Mouse (Mus musculus): ENCODE measurements at regions not wholly inside any gene's neighbourhood (a gene's known extent, or its start where the extent isn't known, plus 50 kb on each side); places are given as distances from the start of the nearest gene placed in this dataset.

- ATAC-seq (ENCODE audit: extremely low read depth, insufficient number of reproducible peaks, low FRiP score, poor library complexity, severe bottlenecking): no peak
These were observed 1621.0 kb upstream of the Flrt2 start for GRCm38 (mm10) chr12:94070940-94071505.

DNA sequence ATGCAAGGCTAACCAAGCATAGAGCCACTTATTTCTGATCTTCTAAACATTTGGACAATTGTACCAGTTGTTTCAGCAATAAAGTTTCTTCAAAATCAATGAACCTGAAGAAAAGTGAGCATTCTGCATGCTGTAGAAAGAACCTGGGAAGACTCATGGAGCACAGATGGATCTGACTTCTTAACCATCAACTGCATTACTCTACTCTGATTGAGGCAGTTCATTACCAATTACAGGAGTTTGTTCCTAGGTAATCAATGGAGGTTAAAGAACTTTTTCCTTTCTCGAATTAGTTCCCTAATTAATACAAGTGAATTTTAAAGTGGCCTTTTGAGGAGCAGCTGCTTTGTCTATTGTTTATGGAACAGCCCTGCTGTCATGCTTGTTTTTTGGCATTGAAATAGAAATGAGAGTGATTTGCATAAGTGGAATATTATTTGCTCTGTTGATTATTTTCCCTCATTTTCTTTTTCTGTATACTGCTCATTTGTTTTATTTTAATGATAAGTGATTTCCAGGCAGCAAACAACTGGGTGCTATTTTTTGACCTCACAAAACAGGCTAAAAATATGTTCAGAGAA lies 1586.4 kb upstream of the Flrt2 start:
- ATAC-seq (ENCODE audit: extremely low read depth, insufficient number of reproducible peaks, low FRiP score, poor library complexity, severe bottlenecking): no peak

DNA sequence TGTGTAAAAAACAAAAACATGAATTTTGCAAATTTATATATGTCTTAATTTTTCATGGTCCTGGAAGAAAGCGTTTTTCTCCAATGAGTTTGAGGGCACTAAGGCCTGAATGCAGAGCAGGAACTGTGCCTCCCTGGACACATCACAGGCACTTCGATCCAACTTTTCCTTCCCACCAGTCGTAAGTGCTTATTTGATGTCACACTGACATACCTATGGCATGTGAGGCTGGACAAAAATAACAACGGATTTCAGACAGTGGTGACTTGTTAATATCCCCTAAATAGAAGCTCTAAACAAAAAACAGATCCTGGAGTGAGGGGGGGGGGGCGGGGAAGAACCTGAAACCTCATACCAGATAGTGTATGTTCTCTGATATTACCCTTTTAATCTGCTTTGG lies 1541.9 kb upstream of the Flrt2 start:
- ATAC-seq (ENCODE audit: extremely low read depth, insufficient number of reproducible peaks, low FRiP score, poor library complexity, severe bottlenecking): no peak

DNA sequence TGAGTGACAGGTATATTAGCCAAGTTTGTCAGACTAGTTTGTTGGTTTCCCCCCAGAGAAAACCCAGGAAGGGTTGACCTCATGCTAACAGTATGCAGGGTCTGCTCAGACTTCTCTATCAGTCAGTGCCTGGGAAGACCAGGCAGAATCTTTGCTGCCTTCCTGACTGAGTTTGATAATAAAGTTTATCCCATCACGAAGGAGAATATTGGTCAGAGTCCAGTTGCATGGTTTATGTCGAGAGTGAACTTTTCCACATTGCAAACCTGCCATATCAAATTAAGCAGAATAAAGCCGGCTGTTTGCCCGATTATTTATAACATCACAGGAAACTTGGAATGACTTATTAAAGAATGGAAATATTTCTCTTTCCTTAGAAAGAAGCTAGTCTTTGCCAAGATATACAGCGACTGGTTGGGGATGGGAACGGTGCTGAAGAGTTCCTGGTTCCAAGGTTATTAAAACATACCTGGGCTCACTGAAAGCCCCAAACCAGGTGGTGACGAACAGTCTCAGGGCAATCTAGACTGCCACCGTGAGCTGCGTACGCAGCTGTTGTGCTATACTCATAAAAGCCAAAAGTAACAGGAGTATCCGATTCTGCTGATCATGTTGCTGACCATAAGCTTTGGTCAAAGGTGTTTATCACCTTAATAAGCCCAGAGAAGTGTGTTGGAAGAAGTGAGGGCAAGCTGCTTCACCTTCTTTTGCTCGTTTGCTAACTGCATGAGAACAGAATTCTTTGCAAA lies 1536.7 kb upstream of the Flrt2 start:
- no peak for ATAC-seq (ENCODE audit: extremely low read depth, insufficient number of reproducible peaks, low FRiP score, poor library complexity, severe bottlenecking)

DNA sequence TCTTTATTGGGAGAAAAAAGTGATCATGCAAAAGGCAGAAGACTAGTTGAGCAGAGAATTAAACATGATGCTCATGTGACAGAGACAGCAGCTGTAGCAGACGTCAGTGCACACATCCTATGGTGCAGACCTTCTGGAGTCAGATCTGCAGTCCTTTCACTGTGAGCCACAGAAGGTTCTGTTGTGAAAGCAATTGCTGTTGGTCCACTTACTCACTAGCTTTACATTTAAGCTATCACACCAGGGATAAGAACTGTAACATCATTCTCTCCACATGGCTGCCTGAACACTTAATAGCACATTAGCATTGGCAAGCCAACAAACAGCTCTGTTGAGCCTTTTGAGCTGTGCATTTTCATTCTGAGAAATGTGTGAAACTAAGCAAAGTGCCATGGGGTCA lies 1509.7 kb upstream of the Flrt2 start:
- ATAC-seq (ENCODE audit: extremely low read depth, insufficient number of reproducible peaks, low FRiP score, poor library complexity, severe bottlenecking): no peak

DNA sequence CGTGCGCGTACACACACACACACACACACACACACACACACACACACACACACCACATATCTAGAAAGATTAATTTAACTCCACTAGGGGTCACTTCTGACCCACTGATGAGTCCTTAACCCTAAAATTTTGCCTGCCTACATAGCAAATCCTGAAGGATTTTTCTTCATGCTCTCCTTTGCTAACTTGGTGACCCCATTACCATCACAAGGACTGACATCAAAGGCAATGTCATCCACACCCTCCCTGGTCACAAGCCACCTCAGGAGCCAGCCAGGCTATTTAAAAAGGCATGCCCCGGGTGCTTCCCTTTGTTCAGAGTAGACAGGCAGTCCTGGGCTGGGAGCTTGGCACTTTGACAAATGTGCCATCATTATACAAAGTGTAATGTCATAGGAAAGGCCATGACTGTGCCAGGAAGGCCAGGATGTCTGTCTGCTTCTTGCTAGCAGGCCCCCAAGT lies 1501.4 kb upstream of the Flrt2 start:
- no peak for ATAC-seq (ENCODE audit: extremely low read depth, insufficient number of reproducible peaks, low FRiP score, poor library complexity, severe bottlenecking)

DNA sequence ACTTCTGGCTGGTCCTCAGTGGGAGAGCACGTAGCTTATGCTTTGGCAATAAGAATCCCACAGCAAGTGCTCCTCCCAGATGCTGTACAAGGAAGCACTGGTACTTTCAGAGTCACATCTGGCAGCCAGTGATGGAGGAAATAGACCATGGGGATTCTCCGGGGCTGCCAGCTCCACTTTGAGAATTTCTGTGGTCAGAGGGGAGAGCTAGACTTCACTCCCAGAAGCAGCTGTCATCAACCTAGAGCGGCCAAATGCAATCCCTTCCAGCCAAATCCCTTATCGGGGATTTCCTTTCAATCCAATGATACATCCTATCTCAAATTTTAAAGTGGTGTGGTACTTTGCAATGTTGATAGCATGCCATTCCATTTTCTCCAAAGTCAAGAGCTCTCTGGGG lies 1474.1 kb upstream of the Flrt2 start:
- ATAC-seq (ENCODE audit: extremely low read depth, insufficient number of reproducible peaks, low FRiP score, poor library complexity, severe bottlenecking): no peak

GRCm38 (mm10) chr12:94229894-94230293 lies 1462.1 kb upstream of the Flrt2 start:
- ATAC-seq (ENCODE audit: extremely low read depth, insufficient number of reproducible peaks, low FRiP score, poor library complexity, severe bottlenecking): no peak

DNA sequence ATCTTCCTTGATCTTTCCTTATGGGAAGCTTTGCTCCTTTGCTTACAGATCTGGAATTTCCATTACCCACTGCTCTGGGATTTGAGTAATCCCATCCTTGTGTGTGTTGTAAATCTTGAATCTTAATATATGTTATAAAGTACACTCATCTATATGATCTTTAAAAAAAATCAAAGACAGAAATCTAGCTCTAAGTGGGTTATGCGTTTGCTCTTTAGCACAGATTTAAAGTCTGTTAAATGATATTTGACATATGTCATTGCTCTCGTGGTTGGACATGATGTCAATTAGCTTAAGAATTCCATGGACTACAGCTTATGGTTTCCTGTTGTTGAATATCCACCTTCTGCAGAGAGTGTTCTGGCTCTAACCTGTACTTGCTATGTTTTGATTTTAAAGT lies 1446.7 kb upstream of the Flrt2 start:
- ATAC-seq (ENCODE audit: extremely low read depth, insufficient number of reproducible peaks, low FRiP score, poor library complexity, severe bottlenecking): no peak

GRCm38 (mm10) chr12:94247362-94247761 lies 1444.7 kb upstream of the Flrt2 start:
- ATAC-seq (ENCODE audit: extremely low read depth, insufficient number of reproducible peaks, low FRiP score, poor library complexity, severe bottlenecking): no peak

DNA sequence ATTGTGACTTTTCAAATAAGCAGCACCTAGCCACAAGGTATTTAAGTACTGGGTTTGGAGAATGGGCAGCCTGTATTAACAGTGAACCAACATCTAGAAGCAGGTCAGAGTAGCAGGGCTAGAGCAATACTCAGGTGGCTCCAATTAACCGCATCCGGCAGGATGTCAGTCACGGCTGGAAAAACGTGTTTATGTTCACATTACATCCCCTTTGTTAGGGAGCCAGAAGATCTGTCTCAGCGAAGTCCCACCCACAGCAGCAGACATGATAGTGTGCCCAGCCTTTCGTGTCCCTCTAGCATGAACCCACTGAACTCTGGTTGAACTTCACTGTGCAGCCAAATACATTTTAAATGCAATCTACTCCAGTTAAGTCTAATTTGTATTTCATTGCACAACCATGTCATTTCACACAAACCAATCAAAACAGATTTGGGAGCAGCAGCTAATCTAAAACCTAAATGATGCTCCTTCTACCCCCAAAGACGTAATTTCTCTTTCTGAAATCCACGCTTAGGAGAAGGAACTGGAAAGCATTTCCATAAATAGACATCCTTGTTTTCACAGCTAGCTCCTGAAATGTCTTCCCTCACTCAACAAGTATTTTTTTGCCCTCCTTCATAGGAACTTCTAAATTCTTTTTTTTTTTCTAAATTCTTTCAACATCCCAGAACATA lies 1438.9 kb upstream of the Flrt2 start:
- no peak for ATAC-seq (ENCODE audit: extremely low read depth, insufficient number of reproducible peaks, low FRiP score, poor library complexity, severe bottlenecking)

- ATAC-seq (ENCODE audit: extremely low read depth, insufficient number of reproducible peaks, low FRiP score, poor library complexity, severe bottlenecking): no peak
These were observed 1411.1 kb upstream of the Flrt2 start for GRCm38 (mm10) chr12:94280946-94281345.

GRCm38 (mm10) chr12:94282931-94283330 lies 1409.1 kb upstream of the Flrt2 start:
- no peak for ATAC-seq (ENCODE audit: extremely low read depth, insufficient number of reproducible peaks, low FRiP score, poor library complexity, severe bottlenecking)

DNA sequence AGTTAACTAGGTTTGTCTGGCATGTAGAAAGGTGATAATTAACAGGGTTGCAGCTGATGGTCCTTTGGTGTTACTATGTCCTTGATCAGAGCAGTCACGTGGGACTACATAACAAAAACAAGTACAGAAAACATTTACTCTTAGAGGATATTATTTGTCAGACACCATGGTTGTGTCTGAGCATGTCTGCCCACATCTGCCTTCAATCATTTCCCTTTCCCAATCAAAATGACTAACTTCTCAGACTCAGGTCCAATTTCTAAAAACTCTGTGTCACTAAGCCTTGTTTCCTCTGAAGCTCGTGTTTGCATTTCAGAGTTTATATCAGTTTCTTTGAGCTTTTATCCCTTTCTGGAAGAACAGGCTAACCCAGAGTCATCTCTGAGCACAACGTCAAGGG lies 1408.5 kb upstream of the Flrt2 start:
- no peak for ATAC-seq (ENCODE audit: extremely low read depth, insufficient number of reproducible peaks, low FRiP score, poor library complexity, severe bottlenecking)

- ATAC-seq (ENCODE audit: extremely low read depth, insufficient number of reproducible peaks, low FRiP score, poor library complexity, severe bottlenecking): no peak
These were observed 1394.2 kb upstream of the Flrt2 start for GRCm38 (mm10) chr12:94297864-94298263.

DNA sequence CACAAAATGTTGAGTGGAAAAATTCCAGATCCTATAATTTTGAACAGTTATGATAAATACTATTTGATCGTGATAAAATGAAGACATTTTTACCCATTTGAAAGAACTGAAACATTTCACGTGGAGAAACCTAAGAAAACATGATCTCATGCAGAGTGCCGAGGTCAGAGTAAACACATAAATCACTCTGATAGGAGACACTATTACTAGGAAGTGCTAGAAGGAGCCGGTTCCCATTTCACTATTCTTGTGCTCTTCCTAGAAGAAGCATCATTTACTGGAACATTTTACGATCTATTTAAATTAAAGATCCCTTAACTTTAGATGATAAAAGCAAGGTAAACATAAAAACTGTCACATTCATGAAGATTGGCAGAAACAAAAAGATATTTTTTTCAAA lies 1359.7 kb upstream of the Flrt2 start:
- ATAC-seq (ENCODE audit: extremely low read depth, insufficient number of reproducible peaks, low FRiP score, poor library complexity, severe bottlenecking): no peak

GRCm38 (mm10) chr12:94334671-94335070 lies 1357.4 kb upstream of the Flrt2 start:
- no peak for ATAC-seq (ENCODE audit: extremely low read depth, insufficient number of reproducible peaks, low FRiP score, poor library complexity, severe bottlenecking)

DNA sequence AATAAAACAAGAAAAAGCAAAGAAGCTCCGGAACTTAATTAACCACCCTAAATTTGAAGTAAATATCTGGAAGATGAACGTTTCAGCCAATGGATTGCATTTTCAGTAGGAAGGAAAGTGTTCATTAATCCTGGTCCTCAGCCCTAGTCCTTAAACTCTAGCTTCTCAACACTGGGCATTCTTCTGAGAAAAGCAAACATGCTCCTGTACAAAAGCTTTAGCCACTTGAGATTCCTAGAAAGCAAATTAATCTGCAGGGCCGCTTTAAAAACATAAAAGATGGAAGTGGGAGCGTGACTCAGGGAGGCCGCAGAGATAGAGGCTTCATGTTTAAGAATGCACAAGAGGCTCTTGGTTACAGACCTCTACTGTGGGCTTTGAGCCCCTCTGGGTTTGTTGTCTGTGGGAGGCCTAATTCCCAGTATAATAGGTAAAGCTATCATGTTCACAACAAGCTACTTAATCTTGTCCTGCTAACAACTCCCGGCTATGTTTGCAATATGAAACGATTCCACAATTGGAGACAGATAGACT lies 1342.3 kb upstream of the Flrt2 start:
- no peak for ATAC-seq (ENCODE audit: extremely low read depth, insufficient number of reproducible peaks, low FRiP score, poor library complexity, severe bottlenecking)

DNA sequence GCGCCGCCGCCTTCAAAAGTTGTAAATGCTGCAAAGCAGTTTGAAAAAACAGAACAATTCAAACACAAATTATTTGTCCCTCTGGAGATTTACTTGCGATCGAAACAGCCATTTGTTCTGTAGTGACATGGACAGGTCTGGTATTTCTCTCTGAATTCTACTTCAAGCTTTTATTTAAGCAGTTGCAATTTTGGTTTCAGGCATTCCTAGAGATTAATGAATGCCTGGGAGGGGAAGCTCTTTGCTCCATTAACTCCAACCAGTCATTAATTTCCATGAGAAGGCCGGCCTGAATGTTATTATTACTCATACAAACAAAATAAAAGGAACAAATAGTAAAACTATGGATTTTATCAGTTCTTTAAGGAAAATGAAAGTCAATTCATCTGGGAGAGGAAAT lies 1327.8 kb upstream of the Flrt2 start:
- ATAC-seq (ENCODE audit: extremely low read depth, insufficient number of reproducible peaks, low FRiP score, poor library complexity, severe bottlenecking): no peak

GRCm38 (mm10) chr12:94399991-94400390 lies 1292.0 kb upstream of the Flrt2 start:
- no peak for ATAC-seq (ENCODE audit: extremely low read depth, insufficient number of reproducible peaks, low FRiP score, poor library complexity, severe bottlenecking)
